Mouse (Mus musculus): ENCODE results near the gene Fxr2. TPM values are rescaled to one million over a fixed set of nuclear protein-coding genes. Genes with fewer than 3 reads are reported as not detected.
"Not testable (repeated sequence)": the region's sequence is repeated elsewhere in the genome, so short reads cannot be mapped to it uniquely, and the experiment has no call there.

Gene Fxr2
- polyA plus RNA-seq, 1 experiment from 2014 or later = 47.7 TPM

GRCm38 (mm10) chr11:69606832-69607231, 26.0 kb upstream of the Fxr2 start:
- H3K4me3 ChIP-seq (replicated peaks; ENCODE audit: low read length) = no peak overlapping the region
- no peak for ATAC-seq
- no peaks in the 10 kb centered on the region for H3K27me3 ChIP-seq (replicated peaks; ENCODE audit: control insufficient read depth, insufficient read depth, low read length)
- peaks cover 17% of the 10 kb centered on the region for H3K4me1 ChIP-seq (replicated peaks; ENCODE audit: control insufficient read depth, insufficient read depth, low read length)
- WGBS = 99% methylated on average over 2 of the region's 2 CpGs
- peaks cover 3% of the 10 kb centered on the region; the same call in 1 of the 2 replicates for H3K36me3 ChIP-seq (ENCODE audit: control insufficient read depth, insufficient read depth)
- no peak overlapping the region for H3K27ac ChIP-seq (ENCODE audit: low read length)
- no peak overlapping the region for H3K4me2 ChIP-seq (ENCODE audit: low read length)
- no peak overlapping the region for H3K9ac ChIP-seq (replicated peaks; ENCODE audit: low read depth, low read length)
- H3K9me3 ChIP-seq (ENCODE audit: control insufficient read depth, low read length) = no peaks in the 10 kb centered on the region

- no peak overlapping the region for H3K9ac ChIP-seq (replicated peaks; ENCODE audit: low read depth, low read length)
- ATAC-seq = no peak
- no peaks in the 10 kb centered on the region for H3K27me3 ChIP-seq (replicated peaks; ENCODE audit: control insufficient read depth, insufficient read depth, low read length)
- no peak overlapping the region for H3K4me2 ChIP-seq (ENCODE audit: low read length)
- WGBS = 87% methylated on average over 3 of the region's 3 CpGs
- H3K27ac ChIP-seq (ENCODE audit: low read length) = no peak overlapping the region
- H3K4me1 ChIP-seq (replicated peaks; ENCODE audit: control insufficient read depth, insufficient read depth, low read length) = peaks cover 17% of the 10 kb centered on the region
- no peak overlapping the region for H3K4me3 ChIP-seq (replicated peaks; ENCODE audit: low read length)
- H3K9me3 ChIP-seq (ENCODE audit: control insufficient read depth, low read length) = no peaks in the 10 kb centered on the region
- no peaks in the 10 kb centered on the region for H3K36me3 ChIP-seq (ENCODE audit: control insufficient read depth, insufficient read depth)
Observed at GRCm38 (mm10) chr11:69608525-69608924, 24.3 kb upstream of the Fxr2 start.

- peaks cover 14% of the 10 kb centered on the region for H3K4me1 ChIP-seq (replicated peaks; ENCODE audit: control insufficient read depth, insufficient read depth, low read length)
- no peak overlapping the region for H3K4me2 ChIP-seq (ENCODE audit: low read length)
- H3K27ac ChIP-seq (ENCODE audit: low read length) = no peak overlapping the region
- no peak overlapping the region for H3K4me3 ChIP-seq (replicated peaks; ENCODE audit: low read length)
- H3K9me3 ChIP-seq (ENCODE audit: control insufficient read depth, low read length) = no peaks in the 10 kb centered on the region
- ATAC-seq = no peak
- H3K27me3 ChIP-seq (replicated peaks; ENCODE audit: control insufficient read depth, insufficient read depth, low read length) = no peaks in the 10 kb centered on the region
- H3K9ac ChIP-seq (replicated peaks; ENCODE audit: low read depth, low read length) = no peak overlapping the region
- H3K36me3 ChIP-seq (ENCODE audit: control insufficient read depth, insufficient read depth) = no peaks in the 10 kb centered on the region
- WGBS = 69% methylated on average over 7 of the region's 7 CpGs
Observed at GRCm38 (mm10) chr11:69609416-69609815, 23.4 kb upstream of the Fxr2 start.

- H3K27me3 ChIP-seq (replicated peaks; ENCODE audit: control insufficient read depth, insufficient read depth, low read length) = no peaks in the 10 kb centered on the region
- no peaks in the 10 kb centered on the region for H3K9me3 ChIP-seq (ENCODE audit: control insufficient read depth, low read length)
- peaks cover 9% of the 10 kb centered on the region; the same call in 1 of the 2 replicates for H3K4me1 ChIP-seq (replicated peaks; ENCODE audit: control insufficient read depth, insufficient read depth, low read length)
- no peak for ATAC-seq
- H3K4me2 ChIP-seq (ENCODE audit: low read length) = no peak overlapping the region
- WGBS = 71% methylated on average over 4 of the region's 4 CpGs
- H3K27ac ChIP-seq (ENCODE audit: low read length) = no peak overlapping the region
- H3K9ac ChIP-seq (replicated peaks; ENCODE audit: low read depth, low read length) = no peak overlapping the region
- no peak overlapping the region for H3K4me3 ChIP-seq (replicated peaks; ENCODE audit: low read length)
- no peaks in the 10 kb centered on the region for H3K36me3 ChIP-seq (ENCODE audit: control insufficient read depth, insufficient read depth)
Observed at GRCm38 (mm10) chr11:69610899-69611298, 21.9 kb upstream of the Fxr2 start.

GRCm38 (mm10) chr11:69613553-69614256, 19.1 kb upstream of the Fxr2 start:
- Histone ChIP-seq H3K27me3 (replicated peaks; ENCODE audit: control insufficient read depth, insufficient read depth, low read length) (no peaks in the 10 kb centered on the region), H3K9me3 (ENCODE audit: control insufficient read depth, low read length) (no peaks in the 10 kb centered on the region), H3K9ac (replicated peaks; ENCODE audit: low read depth, low read length) (no peak overlapping the region; the same call in 1 of the 2 replicates), H3K27ac (ENCODE audit: low read length) (no peak overlapping the region), H3K4me3 (replicated peaks; ENCODE audit: low read length) (no peak overlapping the region), H3K4me1 (replicated peaks; ENCODE audit: control insufficient read depth, insufficient read depth, low read length) (peaks cover 4% of the 10 kb centered on the region; the same call in 1 of the 2 replicates), H3K36me3 (ENCODE audit: control insufficient read depth, insufficient read depth) (no peaks in the 10 kb centered on the region), H3K4me2 (ENCODE audit: low read length) (0 out of 2 replicates have a peak overlapping the region, but pooled peaks have one; percentile 0)
- 8% methylated on average over 18 of the region's 19 CpGs for WGBS
- ATAC-seq = peak; percentile 65; the same call in 1 of the 2 replicates

GRCm38 (mm10) chr11:69614257-69614588, 18.6 kb upstream of the Fxr2 start:
- not testable (repeated sequence) for H3K27ac ChIP-seq (ENCODE audit: low read length); H3K9me3 ChIP-seq (ENCODE audit: control insufficient read depth, low read length); H3K27me3 ChIP-seq (replicated peaks; ENCODE audit: control insufficient read depth, insufficient read depth, low read length); H3K4me3 ChIP-seq (replicated peaks; ENCODE audit: low read length); H3K4me2 ChIP-seq (ENCODE audit: low read length); ATAC-seq; H3K4me1 ChIP-seq (replicated peaks; ENCODE audit: control insufficient read depth, insufficient read depth, low read length); H3K9ac ChIP-seq (replicated peaks; ENCODE audit: low read depth, low read length); H3K36me3 ChIP-seq (ENCODE audit: control insufficient read depth, insufficient read depth)
- 50% methylated on average over 11 of the region's 11 CpGs for WGBS

- no peaks in the 10 kb centered on the region for H3K36me3 ChIP-seq (ENCODE audit: control insufficient read depth, insufficient read depth)
- no peak overlapping the region for H3K27ac ChIP-seq (ENCODE audit: low read length)
- H3K4me3 ChIP-seq (replicated peaks; ENCODE audit: low read length) = no peak overlapping the region
- H3K4me1 ChIP-seq (replicated peaks; ENCODE audit: control insufficient read depth, insufficient read depth, low read length) = peaks cover 6% of the 10 kb centered on the region
- ATAC-seq = no peak
- no peak overlapping the region for H3K9ac ChIP-seq (replicated peaks; ENCODE audit: low read depth, low read length)
- H3K9me3 ChIP-seq (ENCODE audit: control insufficient read depth, low read length) = no peaks in the 10 kb centered on the region
- H3K27me3 ChIP-seq (replicated peaks; ENCODE audit: control insufficient read depth, insufficient read depth, low read length) = no peaks in the 10 kb centered on the region
- no peak overlapping the region for H3K4me2 ChIP-seq (ENCODE audit: low read length)
- WGBS = 46% methylated on average over 10 of the region's 10 CpGs
Observed at GRCm38 (mm10) chr11:69616781-69617180, 16.0 kb upstream of the Fxr2 start.

- ATAC-seq = no peak
- WGBS = 71% methylated on average over 5 of the region's 5 CpGs
- H3K27me3 ChIP-seq (replicated peaks; ENCODE audit: control insufficient read depth, insufficient read depth, low read length) = no peaks in the 10 kb centered on the region
- H3K27ac ChIP-seq (ENCODE audit: low read length) = no peak within 1 kb of the TSS
- H3K4me3 ChIP-seq (replicated peaks; ENCODE audit: low read length) = no peak within 1 kb of the TSS
- no peak within 1 kb of the TSS for H3K4me2 ChIP-seq (ENCODE audit: low read length)
- H3K36me3 ChIP-seq (ENCODE audit: control insufficient read depth, insufficient read depth) = no peaks in the 10 kb centered on the region
- H3K9ac ChIP-seq (replicated peaks; ENCODE audit: low read depth, low read length) = no peak within 1 kb of the TSS
- peaks cover 15% of the 10 kb centered on the region for H3K4me1 ChIP-seq (replicated peaks; ENCODE audit: control insufficient read depth, insufficient read depth, low read length)
- H3K9me3 ChIP-seq (ENCODE audit: control insufficient read depth, low read length) = no peaks in the 10 kb centered on the region
Observed at GRCm38 (mm10) chr11:69617805-69618204, 15.0 kb upstream of the Fxr2 start, which contains the start of gene Shbg. Gene Shbg, minus strand, starts transcription at chr11:69617905.

- H3K27me3 ChIP-seq (replicated peaks; ENCODE audit: control insufficient read depth, insufficient read depth, low read length) = no peaks in the 10 kb centered on the region
- ATAC-seq = no peak
- WGBS = 85% methylated on average over 7 of the region's 7 CpGs
Observed at GRCm38 (mm10) chr11:69620394-69621081, 12.3 kb upstream of the Fxr2 start.

More at GRCm38 (mm10) chr11:69620394-69621081, 12.3 kb upstream of the Fxr2 start:
- H3K4me1 ChIP-seq (replicated peaks; ENCODE audit: control insufficient read depth, insufficient read depth, low read length) = peaks cover 16% of the 10 kb centered on the region
- H3K36me3 ChIP-seq (ENCODE audit: control insufficient read depth, insufficient read depth) = no peaks in the 10 kb centered on the region
- no peak overlapping the region for H3K4me3 ChIP-seq (replicated peaks; ENCODE audit: low read length)
- no peaks in the 10 kb centered on the region for H3K9me3 ChIP-seq (ENCODE audit: control insufficient read depth, low read length)
- H3K4me2 ChIP-seq (ENCODE audit: low read length) = no peak overlapping the region
- no peak overlapping the region for H3K27ac ChIP-seq (ENCODE audit: low read length)
- no peak overlapping the region for H3K9ac ChIP-seq (replicated peaks; ENCODE audit: low read depth, low read length)

All from forebrain, embryonic 16.5 days (tissue).